Mouse (Mus musculus) kidney, adult 9 months (tissue): Measurements from ENCODE around the gene Gm10697.
A peak's percentile ranks its signal among the peaks of the same experiment; 100 is the strongest.
"Not testable (repeated sequence)": the region's sequence is repeated elsewhere in the genome, so short reads cannot be mapped to it uniquely, and the experiment has no call there.

ENCODE experiments used
- DNase-seq: peaks from one replicate; pipeline ENCODE4 v3.0.0; 2022

Gm10697 gene

GRCm38 (mm10) chr3:94072544-94072943, at the start of gene Gm10697:
Gm10697 (minus strand) TSS chr3:94072644.
- DNase-seq = not testable (repeated sequence)

- DNase-seq = peak; percentile 54
Measured at GRCm38 (mm10) chr3:94115071-94115470, 42.6 kb upstream of the Gm10697 start.

- not testable (repeated sequence) for DNase-seq
Measured at GRCm38 (mm10) chr3:94054785-94055184, 17.7 kb downstream of the Gm10697 start, which contains the start of gene Gm9125. Gm9125 (minus strand) TSS chr3:94054885.

GRCm38 (mm10) chr3:94049566-94050121, 22.8 kb downstream of the Gm10697 start:
- not testable (repeated sequence) for DNase-seq

GRCm38 (mm10) chr3:94038241-94038640, 34.2 kb downstream of the Gm10697 start:
- DNase-seq = not testable (repeated sequence)

- DNase-seq = not testable (repeated sequence)
Measured at GRCm38 (mm10) chr3:94034400-94034799, 38.0 kb downstream of the Gm10697 start.
